Mouse (Mus musculus) left cerebral cortex, postnatal 10 days (tissue): ENCODE data around the gene Gopc. TPM values are rescaled to one million over a fixed set of nuclear protein-coding genes. Genes with fewer than 3 reads are reported as not detected.
"Not testable (repeated sequence)": the region's sequence is repeated elsewhere in the genome, so short reads cannot be mapped to it uniquely, and the experiment has no call there.

ENCODE experiments used
- DNase-seq, 2 experiments: peaks; one replicate each; pipeline ENCODE4 v3.0.0; 2021 to 2022; ENCODE audit warnings: low spot score in 2 of 2, mixed read lengths in 1 of 2; ENCODE audit errors: extremely low spot score in 1 of 2
- intact Hi-C: fragments of 180-260 bp; cut with DNase I; formaldehyde crosslinking; loops from one replicate; pipeline ENCODE4 v1.15.1; 2025
- total RNA-seq, 2 experiments: library from RNA; stranded (reverse); gene quantifications; 2 replicates each; pipeline ENCODE4 v1.2.3; 2021

Gopc gene
- total RNA-seq, 2 experiments from 2014 or later: 59.2 to 61.9 TPM

GRCm38 (mm10) chr10:52321918-52322317 is 60.0 kb downstream of the Gopc start:
- intact Hi-C loops: no loop called here
- DNase-seq: no peak

- intact Hi-C loops: no loop called here
Observed at GRCm38 (mm10) chr10:52319506-52320286, 62.2 kb downstream of the Gopc start.

GRCm38 (mm10) chr10:52309196-52309595 is 72.7 kb downstream of the Gopc start:
- intact Hi-C loops: no loop called here
- DNase-seq: peak in 1 of 2 experiments; percentile 44

More at GRCm38 (mm10) chr10:52319506-52320286, 62.2 kb downstream of the Gopc start:
- DNase-seq: peak in 1 of 2 experiments; percentile 14

- DNase-seq: no peak
Observed at GRCm38 (mm10) chr10:52304574-52304973, 77.3 kb downstream of the Gopc start.

GRCm38 (mm10) chr10:52302271-52302670 is 79.7 kb downstream of the Gopc start:
- intact Hi-C loops: no loop called here
- DNase-seq: no peak

More at GRCm38 (mm10) chr10:52304574-52304973, 77.3 kb downstream of the Gopc start:
- intact Hi-C loops: no loop called here

- no peak for DNase-seq
- intact Hi-C loops: no loop called here
Observed at GRCm38 (mm10) chr10:52301766-52302165, 80.2 kb downstream of the Gopc start.

- intact Hi-C loops, DNase-seq: not testable (repeated sequence)
Observed at GRCm38 (mm10) chr10:52298568-52298967, 83.4 kb downstream of the Gopc start.

- no peak for DNase-seq
- intact Hi-C loops: no loop called here
Observed at GRCm38 (mm10) chr10:52295934-52296333, 86.0 kb downstream of the Gopc start.

- no peak for DNase-seq
- intact Hi-C loops: no loop called here
Observed at GRCm38 (mm10) chr10:52293921-52294577, 87.9 kb downstream of the Gopc start.

GRCm38 (mm10) chr10:52292391-52292790 is 89.5 kb downstream of the Gopc start:
- DNase-seq, intact Hi-C loops: not testable (repeated sequence)

GRCm38 (mm10) chr10:52289261-52289660 is 92.7 kb downstream of the Gopc start:
- no peak for DNase-seq
- intact Hi-C loops: no loop called here

- intact Hi-C loops: no loop called here
- no peak for DNase-seq
Observed at GRCm38 (mm10) chr10:52287852-52288533, 93.9 kb downstream of the Gopc start.

Other genes with a start within 250 kb of the Gopc start
- not detected for gene Ros1, start 186.9 kb downstream of the Gopc start, total RNA-seq
- gene Dcbld1, start 148.5 kb downstream of the Gopc start, total RNA-seq: 1 to 10 TPM; 8.4 to 9.5 TPM
- not detected for gene Gm26741, start 23.4 kb downstream of the Gopc start, total RNA-seq
- gene Nepn, start 6.8 kb upstream of the Gopc start, total RNA-seq: not detected
- gene Nus1, start 35.4 kb upstream of the Gopc start, total RNA-seq: 10 to 100 TPM; 61.9 to 65.2 TPM